Mouse (Mus musculus): Measurements from ENCODE around the gene Zfp523. TPM values are rescaled to one million over a fixed set of nuclear protein-coding genes. Genes with fewer than 3 reads are reported as not detected.

Gene Zfp523
- total RNA-seq (2014; rRNA removed; ENCODE audit: low replicate concordance) = 24.1 and 33.0 TPM in 2 replicates
- polyA plus RNA-seq (2015; fragmentation: Nextera tagmentation; extraction: Ambion mirVana) = 14.9 and 15.4 TPM in 2 replicates

DNA sequence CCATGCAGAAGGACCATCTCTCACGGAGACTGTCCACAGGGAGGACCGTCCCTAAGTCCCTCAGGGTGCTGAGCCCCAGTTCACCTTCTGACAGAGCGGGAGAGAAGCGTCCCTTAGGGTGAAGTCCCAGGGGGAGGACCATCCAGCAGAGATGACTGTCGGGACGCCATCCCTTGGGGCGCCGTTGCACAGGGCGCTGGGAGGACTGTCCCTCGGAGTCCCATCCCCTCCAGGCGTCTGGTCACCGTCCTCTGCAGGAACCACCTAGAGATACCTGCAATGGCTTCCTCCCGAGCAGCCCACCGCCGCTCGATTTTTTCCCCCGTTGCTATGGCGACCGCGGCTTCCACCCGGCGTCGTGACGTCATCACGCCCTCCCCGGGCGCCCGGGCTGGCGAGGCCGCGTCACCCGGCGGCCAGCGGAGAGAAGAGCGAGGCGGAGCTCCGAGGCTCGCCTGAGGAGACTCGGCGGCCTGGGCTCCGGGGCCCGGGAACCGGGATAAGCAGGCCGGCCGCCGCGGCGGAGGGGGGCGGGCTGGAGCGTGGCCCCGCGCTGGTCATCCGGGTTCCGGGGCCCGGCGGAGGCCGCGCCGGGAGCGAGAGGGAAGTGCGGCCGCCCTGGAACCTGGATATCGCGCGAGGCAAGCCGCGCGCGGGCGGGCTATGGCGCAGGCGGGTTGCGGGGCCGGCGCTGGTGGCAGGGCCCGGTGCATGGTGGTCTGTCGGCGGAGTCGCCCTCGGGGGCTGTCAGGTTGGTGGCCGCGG, at the start of gene Zfp523:
Gene Zfp523, plus strand, starts transcription at position 355 of the 765 bp plus-strand sequence.
- Histone ChIP-seq H3K4me1 (ENCODE audit: control insufficient read depth, insufficient read depth) (peaks cover 40% of the 10 kb centered on the region), H3K4me3 (ENCODE audit: low read depth, low read length) (peak within 1 kb of the TSS; percentile 77), H3K27ac (ENCODE audit: low read depth) (peak within 1 kb of the TSS; percentile 86), H3K36me3 (replicated peaks; ENCODE audit: control insufficient read depth, insufficient read depth, low read length) (no peaks in the 10 kb centered on the region), H3K9me3 (replicated peaks; ENCODE audit: control insufficient read depth, low read length) (no peaks in the 10 kb centered on the region), H3K4me2 (ENCODE audit: low read depth, low read length) (peak within 1 kb of the TSS; percentile 71), H3K27me3 (ENCODE audit: control insufficient read depth, insufficient read depth, low read length) (no peaks in the 10 kb centered on the region), H3K9ac (replicated peaks; ENCODE audit: low read depth, low read length) (peak within 1 kb of the TSS; percentile 80)
- ATAC-seq (ENCODE audit: insufficient read depth, low read depth) (peak; percentile 88), DNase-seq (ENCODE audit: low spot score) (peak; percentile 75)
- under 1% methylated on average over 70 of the region's 82 CpGs for WGBS
- TF ChIP-seq EP300 (IDR thresholded peaks at IDR 0.05; ENCODE audit: low read depth) = no peak
- TF ChIP-seq CTCF (IDR thresholded peaks at IDR 0.05; ENCODE audit: low read depth) = no peak

DNA sequence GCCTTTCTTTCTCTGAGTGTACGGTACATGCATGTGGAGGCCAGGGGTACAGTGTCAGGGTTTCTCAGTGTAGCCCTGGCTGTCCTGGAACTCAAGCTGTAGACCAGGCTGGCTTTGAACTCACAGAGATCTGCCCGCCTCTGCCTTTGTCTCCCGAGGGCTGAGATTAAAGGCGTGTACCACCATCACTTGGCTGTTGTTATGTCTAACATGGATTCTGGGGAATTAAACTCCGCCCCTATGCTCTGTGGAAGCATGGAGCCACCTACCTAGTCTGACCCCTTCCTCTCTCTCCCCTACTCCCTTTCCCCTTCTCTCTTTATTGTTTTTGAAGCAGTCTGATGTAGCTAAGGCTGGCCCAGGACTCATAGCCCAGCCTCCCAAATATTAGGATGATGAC, 47.1 kb upstream of the Zfp523 start:
- Histone ChIP-seq H3K4me1 (ENCODE audit: control insufficient read depth, insufficient read depth) (no peaks in the 10 kb centered on the region), H3K9me3 (replicated peaks; ENCODE audit: control insufficient read depth, low read length) (no peaks in the 10 kb centered on the region), H3K9ac (replicated peaks; ENCODE audit: low read depth, low read length) (no peak overlapping the region), H3K36me3 (replicated peaks; ENCODE audit: control insufficient read depth, insufficient read depth, low read length) (no peaks in the 10 kb centered on the region), H3K27ac (ENCODE audit: low read depth) (no peak overlapping the region), H3K27me3 (ENCODE audit: control insufficient read depth, insufficient read depth, low read length) (0 out of 2 replicates have a peak, but pooled peaks cover 7% of the 10 kb centered on the region), H3K4me3 (ENCODE audit: low read depth, low read length) (no peak overlapping the region), H3K4me2 (ENCODE audit: low read depth, low read length) (no peak overlapping the region)
- no peak for DNase-seq (ENCODE audit: low spot score)
- TF ChIP-seq EP300 (IDR thresholded peaks at IDR 0.05; ENCODE audit: low read depth) (no peak), CTCF (IDR thresholded peaks at IDR 0.05; ENCODE audit: low read depth) (no peak)
- no peak for ATAC-seq (ENCODE audit: insufficient read depth, low read depth)
- WGBS = 85% methylated on average over 5 of the region's 5 CpGs

- 64% methylated on average over 5 of the region's 5 CpGs for WGBS
- ATAC-seq (ENCODE audit: insufficient read depth, low read depth) = no peak
Measured at GRCm38 (mm10) chr17:28130391-28131125, 46.4 kb upstream of the Zfp523 start.

DNA sequence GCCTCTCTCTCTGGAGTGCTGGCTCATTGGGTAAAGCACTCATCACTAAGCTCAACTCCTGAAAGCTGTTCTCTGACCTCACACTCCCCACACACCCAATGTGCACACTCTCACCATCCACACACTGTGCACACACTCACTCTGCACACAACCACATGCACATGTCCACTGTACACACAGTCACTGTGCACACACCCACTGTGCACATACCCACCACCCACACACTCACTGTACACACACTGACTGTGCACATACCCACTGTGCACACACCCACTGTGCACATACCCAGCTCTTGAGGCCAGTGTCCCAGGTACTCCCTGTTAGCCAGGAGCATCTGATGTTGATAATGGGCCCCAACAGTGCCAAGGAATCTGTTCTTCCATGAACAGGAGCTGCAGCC, 45.8 kb upstream of the Zfp523 start:
- no peak for DNase-seq (ENCODE audit: low spot score)
- no peak for ATAC-seq (ENCODE audit: insufficient read depth, low read depth)
- no peak overlapping the region for H3K4me3 ChIP-seq (ENCODE audit: low read depth, low read length)
- H3K9me3 ChIP-seq (replicated peaks; ENCODE audit: control insufficient read depth, low read length) = no peaks in the 10 kb centered on the region
- H3K4me1 ChIP-seq (ENCODE audit: control insufficient read depth, insufficient read depth) = no peaks in the 10 kb centered on the region
- no peak overlapping the region for H3K4me2 ChIP-seq (ENCODE audit: low read depth, low read length)
- H3K9ac ChIP-seq (replicated peaks; ENCODE audit: low read depth, low read length) = no peak overlapping the region
- H3K27me3 ChIP-seq (ENCODE audit: control insufficient read depth, insufficient read depth, low read length) = 0 out of 2 replicates have a peak, but pooled peaks cover 7% of the 10 kb centered on the region
- TF ChIP-seq EP300 (IDR thresholded peaks at IDR 0.05; ENCODE audit: low read depth) (no peak), CTCF (IDR thresholded peaks at IDR 0.05; ENCODE audit: low read depth) (no peak)
- H3K36me3 ChIP-seq (replicated peaks; ENCODE audit: control insufficient read depth, insufficient read depth, low read length) = no peaks in the 10 kb centered on the region
- H3K27ac ChIP-seq (ENCODE audit: low read depth) = no peak overlapping the region

More at GRCm38 (mm10) chr17:28130391-28131125, 46.4 kb upstream of the Zfp523 start:
- Histone ChIP-seq H3K36me3 (replicated peaks; ENCODE audit: control insufficient read depth, insufficient read depth, low read length) (no peaks in the 10 kb centered on the region), H3K4me3 (ENCODE audit: low read depth, low read length) (no peak overlapping the region), H3K4me1 (ENCODE audit: control insufficient read depth, insufficient read depth) (no peaks in the 10 kb centered on the region), H3K9ac (replicated peaks; ENCODE audit: low read depth, low read length) (no peak overlapping the region), H3K9me3 (replicated peaks; ENCODE audit: control insufficient read depth, low read length) (no peaks in the 10 kb centered on the region), H3K27ac (ENCODE audit: low read depth) (no peak overlapping the region), H3K27me3 (ENCODE audit: control insufficient read depth, insufficient read depth, low read length) (0 out of 2 replicates have a peak, but pooled peaks cover 7% of the 10 kb centered on the region), H3K4me2 (ENCODE audit: low read depth, low read length) (no peak overlapping the region)
- DNase-seq (ENCODE audit: low spot score) = no peak
- TF ChIP-seq CTCF (IDR thresholded peaks at IDR 0.05; ENCODE audit: low read depth) (no peak), EP300 (IDR thresholded peaks at IDR 0.05; ENCODE audit: low read depth) (no peak)

GRCm38 (mm10) chr17:28133193-28133592, 43.7 kb upstream of the Zfp523 start:
- Histone ChIP-seq H3K4me2 (ENCODE audit: low read depth, low read length) (no peak overlapping the region), H3K36me3 (replicated peaks; ENCODE audit: control insufficient read depth, insufficient read depth, low read length) (no peaks in the 10 kb centered on the region), H3K27me3 (ENCODE audit: control insufficient read depth, insufficient read depth, low read length) (peaks cover 16% of the 10 kb centered on the region; the same call in 1 of the 2 replicates), H3K9me3 (replicated peaks; ENCODE audit: control insufficient read depth, low read length) (no peaks in the 10 kb centered on the region), H3K4me1 (ENCODE audit: control insufficient read depth, insufficient read depth) (no peaks in the 10 kb centered on the region), H3K9ac (replicated peaks; ENCODE audit: low read depth, low read length) (no peak overlapping the region), H3K27ac (ENCODE audit: low read depth) (no peak overlapping the region), H3K4me3 (ENCODE audit: low read depth, low read length) (no peak overlapping the region)
- DNase-seq (ENCODE audit: low spot score) (peak; percentile 36), ATAC-seq (ENCODE audit: insufficient read depth, low read depth) (no peak)
- no peak for TF ChIP-seq EP300 (IDR thresholded peaks at IDR 0.05; ENCODE audit: low read depth)
- peak; percentile 64 for TF ChIP-seq CTCF (IDR thresholded peaks at IDR 0.05; ENCODE audit: low read depth)
- WGBS = 10% methylated on average over 14 of the region's 14 CpGs

All from heart, postnatal 0 days (tissue).